Mouse (Mus musculus) midbrain, embryonic 16.5 days (tissue): ENCODE measurements around the gene 1700109H08Rik. TPM values are rescaled to one million over a fixed set of nuclear protein-coding genes. Genes with fewer than 3 reads are reported as not detected.
"Not testable (repeated sequence)": the region's sequence is repeated elsewhere in the genome, so short reads cannot be mapped to it uniquely, and the experiment has no call there.

Experiments used
- ATAC-seq: fragments of 200-750 bp; cut with Nextera tagmentation; 2 replicates; pipeline ENCODE4 v1.8.0; 2017; ENCODE audit warnings: moderate TSS enrichment
- H3K27ac ChIP-seq: fragments of 300-500 bp; sonication (generic); 2 replicates; pipeline ENCODE4 v1.5.1; 2014; ENCODE audit warnings: mild to moderate bottlenecking, low read length, mixed read lengths
- H3K27me3 ChIP-seq: fragments of 300-500 bp; sonication (generic); 2 replicates; pipeline ENCODE4 v1.6.1; 2014; ENCODE audit warnings: low read depth, low read length, mixed read lengths; ENCODE audit not compliant: control insufficient read depth, insufficient read depth
- H3K36me3 ChIP-seq: fragments of 300-500 bp; sonication (generic); 2 replicates; pipeline ENCODE4 v1.6.1; 2014; ENCODE audit warnings: mild to moderate bottlenecking, low read length, moderate library complexity, mixed read lengths; ENCODE audit not compliant: control insufficient read depth, insufficient read depth
- H3K4me1 ChIP-seq: fragments of 300-500 bp; sonication (generic); 2 replicates; pipeline ENCODE4 v1.6.1; 2014; ENCODE audit warnings: mild to moderate bottlenecking, low read length, mixed read lengths; ENCODE audit not compliant: control insufficient read depth, insufficient read depth
- H3K4me2 ChIP-seq: fragments of 300-500 bp; sonication (generic); 2 replicates; pipeline ENCODE4 v1.6.1; 2014; ENCODE audit warnings: mild to moderate bottlenecking, low read length, mixed read lengths
- H3K4me3 ChIP-seq: fragments of 300-500 bp; sonication (generic); 2 replicates; pipeline ENCODE4 v1.5.1; 2014; ENCODE audit warnings: low read depth, mild to moderate bottlenecking, low read length, moderate library complexity, mixed read lengths
- H3K9ac ChIP-seq: fragments of 300-500 bp; sonication (generic); 2 replicates; pipeline ENCODE4 v1.6.1; 2014; ENCODE audit warnings: low read depth, low read length, mixed read lengths
- H3K9me3 ChIP-seq: fragments of 300-500 bp; sonication (generic); replicated peaks from 2 replicates; pipeline ENCODE4 v1.6.1; 2014; ENCODE audit warnings: mild to moderate bottlenecking, low read length, mixed read lengths; ENCODE audit not compliant: control insufficient read depth, poor library complexity, severe bottlenecking
- WGBS: fragments of 180-500 bp; shearing (Covaris S2); extraction: QIAGEN DNeasy Blood & Tissue Kit; methylation state at CpG from one replicate; pipeline ENCODE4 v1.1.7; 2014; 5-methylcytosine and 5-hydroxymethylcytosine counted together
- polyA plus RNA-seq: library from polyadenylated mRNA; unstranded; fragments of >200 nt; fragmentation: Nextera tagmentation; extraction: Ambion mirVana; gene quantifications from 2 replicates; pipeline ENCODE4 v1.2.1, GENCODE M21; 2015

1700109H08Rik gene
- polyA plus RNA-seq, 1 experiment from 2014 or later = 2.4 TPM

- Histone ChIP-seq H3K9me3 (no peaks in the 10 kb centered on the region), H3K4me2 (peak within 1 kb of the TSS; percentile 81), H3K4me3 (peak within 1 kb of the TSS; percentile 61), H3K27me3 (no peaks in the 10 kb centered on the region), H3K9ac (peak within 1 kb of the TSS; percentile 79), H3K27ac (peak within 1 kb of the TSS; percentile 88), H3K36me3 (peaks cover 3% of the 10 kb centered on the region; the same call in 1 of the 2 replicates), H3K4me1 (peaks cover 16% of the 10 kb centered on the region)
- ATAC-seq = peak; percentile 99
- WGBS = under 1% methylated on average over 49 of the region's 50 CpGs
Observed at GRCm38 (mm10) chr5:3595693-3596398, 24.5 kb downstream of the 1700109H08Rik start, which contains the start of gene Pex1. TSS of gene Pex1 (plus strand) at chr5:3596066.

- under 1% methylated on average over 31 of the region's 31 CpGs for WGBS
Observed at GRCm38 (mm10) chr5:3596399-3596766, 25.0 kb downstream of the 1700109H08Rik start, which contains the start of gene Rbm48. TSS of gene Rbm48 (minus strand) at chr5:3596585.

GRCm38 (mm10) chr5:3597171-3597570 is 25.8 kb downstream of the 1700109H08Rik start:
- Histone ChIP-seq H3K36me3 (no peaks in the 10 kb centered on the region), H3K4me2 (peak overlapping the region; percentile 81), H3K4me1 (peaks cover 16% of the 10 kb centered on the region), H3K27me3 (no peaks in the 10 kb centered on the region), H3K4me3 (peak overlapping the region; percentile 61), H3K9me3 (no peaks in the 10 kb centered on the region), H3K27ac (no peak overlapping the region), H3K9ac (peak overlapping the region; percentile 79; the same call in 1 of the 2 replicates)
- ATAC-seq = no peak

More at GRCm38 (mm10) chr5:3596399-3596766, 25.0 kb downstream of the 1700109H08Rik start, which contains the start of gene Rbm48:
- H3K4me1 ChIP-seq = peaks cover 16% of the 10 kb centered on the region
- H3K27ac ChIP-seq = peak within 1 kb of the TSS; percentile 88
- H3K36me3 ChIP-seq = peaks cover 3% of the 10 kb centered on the region; the same call in 1 of the 2 replicates
- peak within 1 kb of the TSS; percentile 81 for H3K4me2 ChIP-seq
- H3K27me3 ChIP-seq = no peaks in the 10 kb centered on the region
- peak within 1 kb of the TSS; percentile 61 for H3K4me3 ChIP-seq
- peak; percentile 91 for ATAC-seq
- peak within 1 kb of the TSS; percentile 79 for H3K9ac ChIP-seq
- no peaks in the 10 kb centered on the region for H3K9me3 ChIP-seq

- Histone ChIP-seq H3K9ac (no peak overlapping the region), H3K27ac (no peak overlapping the region), H3K36me3 (no peaks in the 10 kb centered on the region), H3K4me3 (no peak overlapping the region), H3K9me3 (no peaks in the 10 kb centered on the region), H3K27me3 (no peaks in the 10 kb centered on the region), H3K4me2 (no peak overlapping the region), H3K4me1 (peaks cover 16% of the 10 kb centered on the region)
- ATAC-seq = no peak
- WGBS = 94% methylated on average over 5 of the region's 5 CpGs
Observed at GRCm38 (mm10) chr5:3598766-3599165, 27.4 kb downstream of the 1700109H08Rik start.

GRCm38 (mm10) chr5:3600298-3600697 is 28.9 kb downstream of the 1700109H08Rik start:
- WGBS = 89% methylated on average over 1 of the region's 1 CpGs
- H3K9ac ChIP-seq = no peak overlapping the region
- no peak overlapping the region for H3K27ac ChIP-seq
- H3K27me3 ChIP-seq = no peaks in the 10 kb centered on the region
- H3K4me1 ChIP-seq = peaks cover 6% of the 10 kb centered on the region
- H3K4me2 ChIP-seq = no peak overlapping the region
- no peak overlapping the region for H3K4me3 ChIP-seq
- H3K36me3 ChIP-seq = peaks cover 6% of the 10 kb centered on the region
- ATAC-seq = no peak
- H3K9me3 ChIP-seq = no peaks in the 10 kb centered on the region

- H3K4me2 ChIP-seq = no peak overlapping the region
- H3K27ac ChIP-seq = no peak overlapping the region
- no peaks in the 10 kb centered on the region for H3K27me3 ChIP-seq
- H3K36me3 ChIP-seq = peaks cover 11% of the 10 kb centered on the region
- H3K9ac ChIP-seq = no peak overlapping the region
- peaks cover 4% of the 10 kb centered on the region for H3K4me1 ChIP-seq
- 92% methylated on average over 3 of the region's 3 CpGs for WGBS
- no peak for ATAC-seq
- H3K4me3 ChIP-seq = no peak overlapping the region
- H3K9me3 ChIP-seq = no peaks in the 10 kb centered on the region
Observed at GRCm38 (mm10) chr5:3600790-3601189, 29.4 kb downstream of the 1700109H08Rik start.

- Histone ChIP-seq H3K4me3 (no peak overlapping the region), H3K9ac (no peak overlapping the region), H3K9me3 (no peaks in the 10 kb centered on the region), H3K27me3 (no peaks in the 10 kb centered on the region), H3K4me2 (no peak overlapping the region), H3K4me1 (no peaks in the 10 kb centered on the region), H3K36me3 (peaks cover 27% of the 10 kb centered on the region), H3K27ac (no peak overlapping the region)
- no peak for ATAC-seq
- 96% methylated on average over 9 of the region's 9 CpGs for WGBS
Observed at GRCm38 (mm10) chr5:3607114-3607513, 35.7 kb downstream of the 1700109H08Rik start.

- WGBS = 97% methylated on average over 7 of the region's 7 CpGs
- Histone ChIP-seq H3K27ac (no peak overlapping the region), H3K4me1 (no peaks in the 10 kb centered on the region), H3K9me3 (no peaks in the 10 kb centered on the region), H3K27me3 (no peaks in the 10 kb centered on the region), H3K4me2 (no peak overlapping the region), H3K9ac (no peak overlapping the region), H3K36me3 (peaks cover 29% of the 10 kb centered on the region), H3K4me3 (no peak overlapping the region)
- ATAC-seq = no peak
Observed at GRCm38 (mm10) chr5:3609241-3609640, 37.9 kb downstream of the 1700109H08Rik start.

GRCm38 (mm10) chr5:3611835-3612234 is 40.5 kb downstream of the 1700109H08Rik start:
- not testable (repeated sequence) for H3K4me1 ChIP-seq, H3K27me3 ChIP-seq, ATAC-seq, H3K9ac ChIP-seq, H3K4me2 ChIP-seq, H3K4me3 ChIP-seq, H3K9me3 ChIP-seq, H3K27ac ChIP-seq
- peaks cover 26% of the 10 kb centered on the region for H3K36me3 ChIP-seq
- WGBS = 93% methylated on average over 2 of the region's 2 CpGs
